Mouse (Mus musculus): Measurements from ENCODE around the gene Cox10. TPM values are rescaled to one million over a fixed set of nuclear protein-coding genes. Genes with fewer than 3 reads are reported as not detected.

Gene Cox10
- polyA plus RNA-seq, 1 experiment from 2014 or later = 28.9 TPM

DNA sequence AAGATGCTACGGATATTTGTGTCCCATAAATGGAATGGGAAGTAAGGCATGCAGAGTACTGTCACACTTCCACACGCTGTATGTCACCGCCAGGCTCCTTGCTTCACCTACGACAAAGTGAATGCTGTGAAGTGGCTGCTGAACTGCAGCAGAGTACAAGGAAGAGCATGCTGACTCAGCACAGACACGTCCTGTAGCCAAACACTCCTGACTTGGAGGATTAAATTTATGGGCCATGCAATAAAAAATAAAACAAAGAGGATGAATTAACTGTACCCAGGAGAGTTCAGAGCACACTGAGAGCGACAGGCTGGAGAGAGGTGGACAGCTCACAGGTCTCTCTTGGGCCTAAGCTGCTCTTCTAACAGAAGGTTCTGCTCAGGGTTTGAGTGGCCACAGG is 79.8 kb downstream of the Cox10 start:
- H3K4me1 ChIP-seq (ENCODE audit: control insufficient read depth, insufficient read depth, low read depth, low read length) = peaks cover 5% of the 10 kb centered on the region; the same call in 1 of the 2 replicates
- no peaks in the 10 kb centered on the region for H3K9me3 ChIP-seq (ENCODE audit: control insufficient read depth, low read length)
- H3K27me3 ChIP-seq (replicated peaks; ENCODE audit: control insufficient read depth, insufficient read depth, low read length) = no peaks in the 10 kb centered on the region
- H3K4me3 ChIP-seq (ENCODE audit: low read length) = no peak overlapping the region
- H3K9ac ChIP-seq (ENCODE audit: low read depth, low read length) = no peak overlapping the region; the same call in 1 of the 2 replicates
- 81% methylated on average over 6 of the region's 6 CpGs for WGBS
- H3K27ac ChIP-seq (ENCODE audit: low read depth, low read length) = no peak overlapping the region
- ATAC-seq = no peak
- no peaks in the 10 kb centered on the region for H3K36me3 ChIP-seq (ENCODE audit: control insufficient read depth, insufficient read depth, low read length)
- no peak overlapping the region for H3K4me2 ChIP-seq (ENCODE audit: low read length)

DNA sequence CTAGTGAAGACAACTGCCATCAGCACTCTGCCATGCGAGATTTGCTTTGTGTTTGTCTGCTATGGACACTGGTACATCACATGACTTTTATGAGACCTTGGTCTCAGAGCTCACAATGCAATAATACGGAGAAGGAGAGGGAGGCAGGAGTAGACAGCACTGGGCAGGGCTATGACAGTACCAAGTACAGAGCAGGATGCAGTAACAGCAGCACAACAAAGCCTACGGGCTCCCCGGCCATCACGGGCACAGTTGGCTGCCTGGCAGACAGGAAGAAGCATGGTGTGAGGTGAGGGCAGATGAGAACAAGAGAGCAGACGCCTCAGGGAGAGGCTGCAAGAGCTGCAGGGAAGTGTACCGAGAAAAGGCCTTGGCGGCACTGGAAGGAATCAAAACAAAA is 87.3 kb downstream of the Cox10 start:
- Histone ChIP-seq H3K4me2 (ENCODE audit: low read length) (no peak overlapping the region), H3K4me3 (ENCODE audit: low read length) (no peak overlapping the region), H3K36me3 (ENCODE audit: control insufficient read depth, insufficient read depth, low read length) (no peaks in the 10 kb centered on the region), H3K27ac (ENCODE audit: low read depth, low read length) (no peak overlapping the region), H3K9ac (ENCODE audit: low read depth, low read length) (no peak overlapping the region), H3K4me1 (ENCODE audit: control insufficient read depth, insufficient read depth, low read depth, low read length) (no peaks in the 10 kb centered on the region), H3K9me3 (ENCODE audit: control insufficient read depth, low read length) (no peaks in the 10 kb centered on the region), H3K27me3 (replicated peaks; ENCODE audit: control insufficient read depth, insufficient read depth, low read length) (no peaks in the 10 kb centered on the region)
- no peak for ATAC-seq
- WGBS = 58% methylated on average over 8 of the region's 8 CpGs

DNA sequence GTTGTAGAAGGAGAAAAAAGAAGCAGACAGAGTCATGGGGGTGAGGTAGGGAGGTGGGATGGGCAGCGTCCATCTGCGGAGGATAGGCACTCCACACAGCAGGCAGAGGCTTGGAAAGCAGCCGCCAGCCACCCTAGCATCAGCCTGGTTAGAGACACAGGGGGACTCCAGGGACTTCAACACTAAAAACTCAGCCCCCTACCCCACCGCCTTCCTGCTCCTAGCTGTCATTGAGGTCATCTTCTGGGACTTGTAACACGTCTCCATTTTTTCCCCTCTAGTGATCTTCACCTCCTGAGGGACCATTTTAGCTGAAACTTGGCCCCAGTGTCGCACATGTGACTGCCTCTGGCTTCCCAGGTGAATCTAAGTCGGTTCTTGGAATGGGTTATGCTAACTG is 88.5 kb downstream of the Cox10 start:
- H3K27me3 ChIP-seq (replicated peaks; ENCODE audit: control insufficient read depth, insufficient read depth, low read length) = no peaks in the 10 kb centered on the region
- H3K27ac ChIP-seq (ENCODE audit: low read depth, low read length) = no peak overlapping the region
- H3K9ac ChIP-seq (ENCODE audit: low read depth, low read length) = no peak overlapping the region
- H3K4me3 ChIP-seq (ENCODE audit: low read length) = no peak overlapping the region
- WGBS = 63% methylated on average over 7 of the region's 7 CpGs
- no peak overlapping the region for H3K4me2 ChIP-seq (ENCODE audit: low read length)
- no peaks in the 10 kb centered on the region for H3K4me1 ChIP-seq (ENCODE audit: control insufficient read depth, insufficient read depth, low read depth, low read length)
- H3K9me3 ChIP-seq (ENCODE audit: control insufficient read depth, low read length) = no peaks in the 10 kb centered on the region
- H3K36me3 ChIP-seq (ENCODE audit: control insufficient read depth, insufficient read depth, low read length) = no peaks in the 10 kb centered on the region
- no peak for ATAC-seq

DNA sequence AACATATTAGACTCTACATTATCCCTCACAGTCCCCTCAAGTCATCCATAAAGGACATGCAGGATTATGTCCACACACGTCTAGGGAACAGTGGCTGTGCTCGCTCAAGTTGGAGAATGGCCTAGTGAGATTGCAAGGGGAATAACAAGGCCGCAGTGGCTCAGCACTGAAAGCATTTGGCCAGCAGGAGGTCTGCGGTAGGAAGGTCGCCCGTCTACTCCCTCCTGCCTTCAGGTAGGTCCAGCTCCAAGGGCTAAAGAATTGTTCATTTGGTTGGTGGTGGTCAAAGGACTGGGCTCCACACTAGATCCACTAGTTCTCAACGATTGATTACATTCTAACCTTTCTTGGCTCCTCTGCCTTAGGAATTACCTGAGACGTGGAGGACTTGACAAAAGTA is 89.0 kb downstream of the Cox10 start:
- Histone ChIP-seq H3K36me3 (ENCODE audit: control insufficient read depth, insufficient read depth, low read length) (no peaks in the 10 kb centered on the region), H3K4me1 (ENCODE audit: control insufficient read depth, insufficient read depth, low read depth, low read length) (no peaks in the 10 kb centered on the region), H3K27ac (ENCODE audit: low read depth, low read length) (no peak overlapping the region), H3K27me3 (replicated peaks; ENCODE audit: control insufficient read depth, insufficient read depth, low read length) (no peaks in the 10 kb centered on the region), H3K9ac (ENCODE audit: low read depth, low read length) (no peak overlapping the region), H3K9me3 (ENCODE audit: control insufficient read depth, low read length) (no peaks in the 10 kb centered on the region), H3K4me3 (ENCODE audit: low read length) (no peak overlapping the region), H3K4me2 (ENCODE audit: low read length) (no peak overlapping the region)
- 84% methylated on average over 8 of the region's 8 CpGs for WGBS
- no peak for ATAC-seq

DNA sequence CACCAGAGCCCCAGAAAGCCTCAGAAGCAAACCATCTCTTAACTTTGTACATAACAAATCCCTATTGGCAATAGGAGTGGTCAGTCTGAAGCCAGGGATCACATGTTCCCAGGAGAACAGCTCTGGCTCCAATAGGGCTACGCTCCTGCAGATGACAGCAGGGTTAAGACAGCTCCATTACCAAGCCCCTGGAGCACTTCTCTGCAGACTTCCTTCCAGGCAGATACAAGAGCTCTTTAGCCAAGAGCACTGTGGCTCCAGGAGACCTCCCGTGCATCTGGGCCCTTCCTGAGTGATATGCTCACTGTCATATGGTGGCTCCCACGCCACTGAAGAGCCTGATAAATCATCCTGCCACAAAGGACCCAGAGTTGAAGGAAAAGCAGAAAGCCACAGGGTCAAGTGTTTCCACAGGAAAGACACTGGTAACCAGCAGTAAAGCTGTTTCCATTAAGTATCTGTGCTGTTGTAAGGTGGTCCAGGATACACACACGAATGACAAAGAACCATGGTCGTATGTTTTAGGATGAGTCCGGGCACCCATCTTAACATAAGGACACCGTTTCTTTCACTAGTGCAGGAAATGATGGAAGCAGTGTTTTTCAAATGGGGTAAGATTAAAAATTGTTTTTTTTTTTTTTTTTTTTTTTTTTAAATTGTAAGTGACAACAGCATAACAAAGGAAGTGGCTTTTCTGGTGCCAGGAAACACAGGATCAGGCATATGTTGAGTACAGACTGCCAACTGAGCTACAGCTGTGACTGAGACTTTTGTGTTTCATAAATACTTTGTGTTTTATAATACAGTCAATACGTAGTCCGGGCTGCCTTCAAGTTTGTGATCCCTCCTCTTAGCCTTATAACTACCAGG is 90.0 kb downstream of the Cox10 start:
- Histone ChIP-seq H3K9me3 (ENCODE audit: control insufficient read depth, low read length) (no peaks in the 10 kb centered on the region), H3K36me3 (ENCODE audit: control insufficient read depth, insufficient read depth, low read length) (no peaks in the 10 kb centered on the region), H3K4me2 (ENCODE audit: low read length) (no peak overlapping the region), H3K4me1 (ENCODE audit: control insufficient read depth, insufficient read depth, low read depth, low read length) (no peaks in the 10 kb centered on the region), H3K27ac (ENCODE audit: low read depth, low read length) (no peak overlapping the region), H3K27me3 (replicated peaks; ENCODE audit: control insufficient read depth, insufficient read depth, low read length) (no peaks in the 10 kb centered on the region), H3K4me3 (ENCODE audit: low read length) (no peak overlapping the region), H3K9ac (ENCODE audit: low read depth, low read length) (no peak overlapping the region)
- WGBS = 62% methylated on average over 9 of the region's 9 CpGs
- no peak for ATAC-seq

DNA sequence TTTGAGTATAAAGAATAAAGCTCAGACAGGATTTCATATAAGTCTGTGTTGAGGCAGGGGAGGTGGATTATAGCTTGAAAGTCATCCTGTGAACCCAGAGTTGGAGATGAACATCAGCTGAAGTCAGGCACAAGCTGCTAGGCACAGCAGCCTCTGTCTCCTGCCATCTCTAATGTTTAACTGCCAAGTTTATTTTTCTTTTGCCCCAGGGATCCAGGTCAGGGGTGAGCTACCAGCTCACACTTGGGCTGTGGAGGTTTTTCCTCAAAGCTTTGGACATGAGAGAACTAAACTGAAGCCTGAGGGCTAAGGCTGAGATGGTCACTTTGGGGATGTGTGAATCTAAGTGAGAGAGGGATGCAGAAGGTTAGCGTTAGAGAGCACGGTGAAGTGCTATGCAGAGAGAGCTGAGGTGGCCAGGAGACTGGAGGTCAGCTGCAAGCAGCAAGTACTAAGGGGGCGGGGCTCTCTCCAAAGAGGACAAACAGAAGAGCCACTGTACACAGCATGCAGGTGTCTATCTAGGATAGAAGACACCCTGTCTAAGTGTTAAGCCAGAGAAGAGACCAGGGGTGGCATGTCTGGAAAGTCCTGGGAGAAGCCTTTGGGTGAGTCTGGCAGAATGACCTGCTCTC is 91.1 kb downstream of the Cox10 start:
- 83% methylated on average over 3 of the region's 3 CpGs for WGBS
- no peaks in the 10 kb centered on the region for H3K27me3 ChIP-seq (replicated peaks; ENCODE audit: control insufficient read depth, insufficient read depth, low read length)

DNA sequence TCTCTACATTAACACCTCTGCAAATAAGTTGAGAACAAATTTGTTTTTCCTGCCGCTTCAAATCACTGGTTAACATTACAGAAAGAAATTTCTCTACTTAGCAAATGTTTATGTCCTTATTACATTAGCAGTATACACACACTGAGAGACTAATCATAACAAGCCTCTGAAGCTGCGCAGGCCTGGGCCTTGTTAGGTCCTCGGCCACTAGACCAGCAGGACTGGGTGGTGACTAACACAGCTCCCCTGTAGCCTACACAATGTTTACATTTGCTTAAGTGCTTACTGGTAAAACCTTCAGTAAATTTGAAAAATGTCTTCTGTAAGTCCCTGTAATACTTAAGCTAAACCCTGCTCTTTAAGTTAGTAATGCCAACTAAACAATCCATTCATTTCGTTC is 92.6 kb downstream of the Cox10 start:
- WGBS = 91% methylated on average over 4 of the region's 4 CpGs

More for the DNA sequence above, 91.1 kb downstream of the Cox10 start:
- no peak overlapping the region for H3K4me3 ChIP-seq (ENCODE audit: low read length)
- H3K4me2 ChIP-seq (ENCODE audit: low read length) = no peak overlapping the region
- no peak overlapping the region for H3K27ac ChIP-seq (ENCODE audit: low read depth, low read length)
- no peaks in the 10 kb centered on the region for H3K9me3 ChIP-seq (ENCODE audit: control insufficient read depth, low read length)
- no peak overlapping the region for H3K9ac ChIP-seq (ENCODE audit: low read depth, low read length)
- H3K4me1 ChIP-seq (ENCODE audit: control insufficient read depth, insufficient read depth, low read depth, low read length) = no peaks in the 10 kb centered on the region
- H3K36me3 ChIP-seq (ENCODE audit: control insufficient read depth, insufficient read depth, low read length) = no peaks in the 10 kb centered on the region
- ATAC-seq = no peak

DNA sequence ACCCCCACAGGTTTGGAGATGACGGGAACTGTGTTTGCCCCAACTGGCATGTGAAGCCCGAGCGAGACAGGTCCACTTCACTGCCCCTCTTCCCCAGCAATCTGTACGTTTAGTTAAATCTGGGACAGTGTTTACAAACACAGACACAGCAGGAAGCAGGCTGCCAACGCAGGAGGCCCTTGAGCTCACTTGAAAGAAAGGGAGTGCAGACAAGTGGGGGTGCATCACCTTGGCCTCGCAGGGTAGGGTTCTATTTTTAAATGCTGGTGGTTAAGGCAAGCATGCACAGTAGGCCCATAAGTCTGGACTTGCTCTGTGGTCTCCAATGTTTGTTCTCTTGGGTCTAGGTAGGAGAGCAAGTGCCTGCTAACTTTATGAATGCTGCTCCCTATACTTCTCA is 93.8 kb downstream of the Cox10 start:
- no peak overlapping the region for H3K9ac ChIP-seq (ENCODE audit: low read depth, low read length)
- no peaks in the 10 kb centered on the region for H3K36me3 ChIP-seq (ENCODE audit: control insufficient read depth, insufficient read depth, low read length)
- H3K4me2 ChIP-seq (ENCODE audit: low read length) = no peak overlapping the region
- H3K9me3 ChIP-seq (ENCODE audit: control insufficient read depth, low read length) = no peaks in the 10 kb centered on the region
- no peak for ATAC-seq
- no peak overlapping the region for H3K4me3 ChIP-seq (ENCODE audit: low read length)
- WGBS = 70% methylated on average over 6 of the region's 6 CpGs
- no peaks in the 10 kb centered on the region for H3K27me3 ChIP-seq (replicated peaks; ENCODE audit: control insufficient read depth, insufficient read depth, low read length)
- H3K27ac ChIP-seq (ENCODE audit: low read depth, low read length) = no peak overlapping the region
- H3K4me1 ChIP-seq (ENCODE audit: control insufficient read depth, insufficient read depth, low read depth, low read length) = no peaks in the 10 kb centered on the region

More for the DNA sequence above, 92.6 kb downstream of the Cox10 start:
- Histone ChIP-seq H3K4me1 (ENCODE audit: control insufficient read depth, insufficient read depth, low read depth, low read length) (no peaks in the 10 kb centered on the region), H3K4me3 (ENCODE audit: low read length) (no peak overlapping the region), H3K36me3 (ENCODE audit: control insufficient read depth, insufficient read depth, low read length) (no peaks in the 10 kb centered on the region), H3K9me3 (ENCODE audit: control insufficient read depth, low read length) (no peaks in the 10 kb centered on the region), H3K27ac (ENCODE audit: low read depth, low read length) (no peak overlapping the region), H3K9ac (ENCODE audit: low read depth, low read length) (no peak overlapping the region), H3K4me2 (ENCODE audit: low read length) (no peak overlapping the region), H3K27me3 (replicated peaks; ENCODE audit: control insufficient read depth, insufficient read depth, low read length) (no peaks in the 10 kb centered on the region)
- no peak for ATAC-seq

DNA sequence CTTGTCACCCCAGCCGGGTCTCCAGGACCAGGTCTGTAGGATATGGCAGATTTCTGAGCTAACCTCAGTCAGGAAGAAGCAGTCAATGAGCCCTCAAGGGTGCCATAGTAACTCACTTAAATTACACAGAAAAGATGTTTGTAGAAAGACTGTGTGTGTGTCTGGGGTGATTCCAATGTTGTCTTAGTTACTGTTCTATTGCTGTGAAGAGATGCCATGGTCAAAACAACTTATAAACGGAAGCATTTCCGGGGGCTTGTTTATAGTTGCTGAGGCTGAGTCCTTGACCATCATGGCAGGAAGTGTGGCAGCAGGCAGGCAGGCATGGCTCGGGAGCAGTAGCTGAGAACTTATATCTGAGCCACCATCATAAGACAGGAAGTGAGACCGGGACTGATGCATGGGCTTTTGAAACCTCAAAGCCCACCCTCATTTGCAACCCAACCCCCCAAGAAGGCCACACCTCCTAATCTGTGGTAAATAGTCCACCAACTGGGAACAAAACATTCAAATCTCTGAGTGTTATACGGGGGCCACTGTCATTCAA is 94.6 kb downstream of the Cox10 start:
- Histone ChIP-seq H3K36me3 (ENCODE audit: control insufficient read depth, insufficient read depth, low read length) (no peaks in the 10 kb centered on the region), H3K4me1 (ENCODE audit: control insufficient read depth, insufficient read depth, low read depth, low read length) (no peaks in the 10 kb centered on the region), H3K27ac (ENCODE audit: low read depth, low read length) (no peak overlapping the region), H3K4me3 (ENCODE audit: low read length) (no peak overlapping the region), H3K9me3 (ENCODE audit: control insufficient read depth, low read length) (no peaks in the 10 kb centered on the region), H3K9ac (ENCODE audit: low read depth, low read length) (no peak overlapping the region), H3K4me2 (ENCODE audit: low read length) (no peak overlapping the region), H3K27me3 (replicated peaks; ENCODE audit: control insufficient read depth, insufficient read depth, low read length) (no peaks in the 10 kb centered on the region)
- 80% methylated on average over 6 of the region's 6 CpGs for WGBS
- ATAC-seq = no peak

Measured in hindbrain, embryonic 16.5 days (tissue).